Mouse (Mus musculus) liver, postnatal 0 days (tissue): ENCODE measurements around the gene Zcrb1. TPM values are rescaled to one million over a fixed set of nuclear protein-coding genes. Genes with fewer than 3 reads are reported as not detected.

Source experiments
- ATAC-seq: fragments of 200-750 bp; cut with Nextera tagmentation; 2 replicates; pipeline ENCODE4 v1.8.0; 2017; ENCODE audit warnings: mild to moderate bottlenecking, moderate library complexity
- DNase-seq: peaks from one replicate; pipeline ENCODE4 v3.0.0-alpha.2; 2016
- H3K27ac ChIP-seq: fragments of 300-500 bp; sonication (generic); 2 replicates; pipeline ENCODE4 v1.5.1; 2014; ENCODE audit warnings: antibody characterized with exemption, moderate library complexity, mild to moderate bottlenecking, low read depth
- H3K27me3 ChIP-seq: fragments of 300-500 bp; sonication (generic); 2 replicates; pipeline ENCODE4 v1.6.1; 2014; ENCODE audit warnings: low read length, control low read depth, mixed read lengths; ENCODE audit not compliant: insufficient read depth
- H3K36me3 ChIP-seq: fragments of 300-500 bp; sonication (generic); replicated peaks from 2 replicates; pipeline ENCODE4 v1.6.1; 2014; ENCODE audit warnings: mild to moderate bottlenecking, control low read depth, low read length, moderate library complexity, mixed read lengths; ENCODE audit not compliant: insufficient read depth
- H3K4me1 ChIP-seq: fragments of 300-500 bp; sonication (generic); 2 replicates; pipeline ENCODE4 v1.6.1; 2014; ENCODE audit warnings: antibody characterized with exemption, mild to moderate bottlenecking, control low read depth; ENCODE audit not compliant: insufficient read depth
- H3K4me2 ChIP-seq: fragments of 300-500 bp; sonication (generic); 2 replicates; pipeline ENCODE4 v1.6.1; 2014; ENCODE audit warnings: low read depth, mild to moderate bottlenecking, low read length, moderate library complexity, mixed read lengths
- H3K4me3 ChIP-seq: fragments of 300-500 bp; sonication (generic); 2 replicates; pipeline ENCODE4 v1.5.1; 2014; ENCODE audit warnings: low read depth, low read length
- H3K9ac ChIP-seq: fragments of 300-500 bp; sonication (generic); replicated peaks from 2 replicates; pipeline ENCODE4 v1.6.1; 2014; ENCODE audit warnings: mild to moderate bottlenecking, moderate library complexity
- H3K9me3 ChIP-seq: fragments of 300-500 bp; sonication (generic); 2 replicates; pipeline ENCODE4 v1.6.1; 2016; ENCODE audit warnings: mild to moderate bottlenecking, control low read depth, low read length, mixed read lengths
- CTCF ChIP-seq: sonication (generic); IDR thresholded peaks from 2 replicates; pipeline ENCODE4 v1.5.1; 2016; ENCODE audit warnings: antibody characterized with exemption, low read depth
- EP300 ChIP-seq: IDR thresholded peaks from 2 replicates; pipeline ENCODE4 v1.6.1; 2016; ENCODE audit warnings: antibody characterized with exemption, low read depth, mild to moderate bottlenecking
- WGBS: fragments of 180-500 bp; shearing (Covaris S2); extraction: QIAGEN DNeasy Blood & Tissue Kit; methylation state at CpG from one replicate; pipeline ENCODE4 v1.1.7; 2014; ENCODE audit not compliant: insufficient replicate concordance; 5-methylcytosine and 5-hydroxymethylcytosine counted together
- polyA plus RNA-seq: library from polyadenylated mRNA; unstranded; fragments of >200 nt; fragmentation: Nextera tagmentation; extraction: Ambion mirVana; gene quantifications from 2 replicates; pipeline ENCODE4 v1.2.1, GENCODE M21; 2015

Gene Zcrb1
- 55.1 and 58.8 TPM in 2 replicates for polyA plus RNA-seq

DNA sequence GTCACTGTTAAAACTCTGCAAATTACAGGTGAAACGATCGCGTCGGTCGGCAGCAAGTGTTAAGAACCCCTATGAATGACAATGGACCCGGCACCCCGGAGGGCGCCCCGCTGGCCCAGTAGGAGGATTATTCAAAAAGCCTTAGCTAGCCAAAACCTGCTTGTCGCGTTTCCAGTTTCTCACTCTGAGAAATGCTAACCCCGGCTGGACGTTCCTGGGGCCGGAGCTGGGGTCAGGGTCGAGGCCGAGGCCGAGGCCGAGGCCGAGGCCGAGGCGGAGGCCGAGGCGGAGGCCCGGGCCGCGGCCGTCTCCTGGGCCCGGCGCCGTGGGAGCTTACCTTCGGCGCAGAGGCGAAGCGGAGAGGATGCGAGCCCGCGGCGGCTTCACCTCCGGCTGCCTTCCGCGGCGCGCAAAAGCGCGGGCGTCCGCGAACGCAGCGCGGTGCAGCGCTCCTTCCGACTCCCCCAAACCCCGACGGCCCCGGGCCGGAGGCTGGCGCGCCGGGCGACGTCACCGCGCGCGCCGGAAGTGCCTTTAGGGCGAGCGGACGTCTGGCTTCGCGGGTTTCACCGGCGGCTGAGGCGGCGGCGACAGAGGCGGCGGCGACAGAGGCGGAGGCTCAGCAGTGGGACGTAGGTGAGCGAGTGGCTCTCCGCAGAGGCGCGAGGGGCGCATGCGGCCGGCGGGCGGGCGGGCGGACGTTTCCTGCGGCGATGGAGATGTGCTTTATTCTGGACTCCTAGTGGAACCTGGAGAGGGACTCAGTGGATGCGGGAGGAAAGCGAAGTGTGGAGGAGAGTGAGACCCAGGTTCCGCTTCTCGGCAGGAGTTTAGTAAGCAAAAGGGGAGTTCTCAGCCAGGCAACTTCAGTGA, at the start of gene Zcrb1, which contains the start of gene Pphln1:
TSS of gene Zcrb1 (minus strand) at position 509 of the 873 bp plus-strand sequence.
TSS of gene Pphln1 (plus strand) at position 525 of the 873 bp plus-strand sequence.
- H3K36me3 ChIP-seq: peaks cover 16% of the 10 kb centered on the region
- under 1% methylated on average over 94 of the region's 100 CpGs for WGBS
- TF ChIP-seq EP300: no peak
- TF ChIP-seq CTCF: peak; percentile 6; the same call in 1 of the 2 replicates

DNA sequence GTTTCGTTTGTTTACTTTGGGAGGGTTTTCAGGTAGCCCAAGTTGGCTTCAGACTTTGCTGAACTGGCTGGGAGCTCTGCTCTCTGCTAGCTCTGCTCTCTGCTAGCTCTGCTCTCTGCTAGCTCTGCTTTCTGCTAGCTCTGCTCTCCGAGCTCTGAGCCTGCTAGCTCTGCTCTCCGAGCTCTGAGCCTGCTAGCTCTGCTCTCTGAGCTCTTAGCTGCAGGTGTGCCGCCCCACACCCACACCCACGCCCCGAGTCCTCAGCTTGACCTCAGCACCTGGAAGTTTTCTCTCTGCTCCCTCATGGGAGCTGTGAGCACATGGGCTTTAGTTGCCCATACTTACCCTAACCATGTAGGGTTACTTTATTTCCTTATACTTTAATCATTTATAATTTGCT, 45.5 kb upstream of the Zcrb1 start:
- no peaks in the 10 kb centered on the region for H3K9me3 ChIP-seq
- H3K4me3 ChIP-seq: no peak overlapping the region
- 84% methylated on average over 6 of the region's 6 CpGs for WGBS
- H3K36me3 ChIP-seq: peaks cover 24% of the 10 kb centered on the region
- TF ChIP-seq EP300 (no peak), CTCF (no peak)
- no peaks in the 10 kb centered on the region for H3K4me1 ChIP-seq
- no peak overlapping the region for H3K9ac ChIP-seq
- DNase-seq: no peak
- no peaks in the 10 kb centered on the region for H3K27me3 ChIP-seq
- no peak overlapping the region for H3K27ac ChIP-seq
- no peak for ATAC-seq
- no peak overlapping the region for H3K4me2 ChIP-seq

More for the DNA sequence above, at the start of gene Zcrb1, which contains the start of gene Pphln1:
- no peaks in the 10 kb centered on the region for H3K27me3 ChIP-seq
- H3K4me3 ChIP-seq: peak within 1 kb of the TSS; percentile 89
- H3K9me3 ChIP-seq: no peaks in the 10 kb centered on the region
- peak within 1 kb of the TSS; percentile 93 for H3K27ac ChIP-seq
- peak; percentile 91 for DNase-seq
- peak; percentile 98 for ATAC-seq
- peaks cover 13% of the 10 kb centered on the region for H3K4me1 ChIP-seq
- peak within 1 kb of the TSS; percentile 85 for H3K4me2 ChIP-seq
- peak within 1 kb of the TSS; percentile 87 for H3K9ac ChIP-seq

DNA sequence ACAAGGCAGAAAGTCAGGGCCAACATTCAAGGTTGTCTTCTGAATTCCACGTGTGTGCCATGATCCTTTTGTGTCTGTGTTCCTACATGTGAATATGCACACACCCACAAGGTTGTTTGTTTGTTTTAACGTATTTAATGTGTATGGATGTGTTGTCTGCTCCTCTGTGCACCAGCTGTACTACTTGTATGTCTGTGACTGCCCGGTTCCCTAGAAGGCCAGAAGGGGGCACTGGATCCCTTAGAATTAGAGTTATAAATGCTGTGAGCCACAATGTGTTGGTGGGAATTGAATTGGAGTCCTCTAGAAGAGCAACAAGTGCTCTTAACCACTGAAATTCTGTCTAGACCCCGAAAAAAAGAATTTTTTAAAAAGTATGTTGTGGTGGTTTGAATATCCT, 44.1 kb upstream of the Zcrb1 start:
- no peak overlapping the region for H3K4me2 ChIP-seq
- H3K27me3 ChIP-seq: no peaks in the 10 kb centered on the region
- no peak overlapping the region for H3K27ac ChIP-seq
- H3K4me3 ChIP-seq: no peak overlapping the region
- peaks cover 29% of the 10 kb centered on the region for H3K36me3 ChIP-seq
- no peak for TF ChIP-seq EP300
- peak; percentile 41; the same call in 1 of the 2 replicates for TF ChIP-seq CTCF
- H3K9ac ChIP-seq: no peak overlapping the region
- H3K4me1 ChIP-seq: no peaks in the 10 kb centered on the region
- no peak for DNase-seq
- no peak for ATAC-seq
- H3K9me3 ChIP-seq: no peaks in the 10 kb centered on the region
- 84% methylated on average over 4 of the region's 4 CpGs for WGBS

DNA sequence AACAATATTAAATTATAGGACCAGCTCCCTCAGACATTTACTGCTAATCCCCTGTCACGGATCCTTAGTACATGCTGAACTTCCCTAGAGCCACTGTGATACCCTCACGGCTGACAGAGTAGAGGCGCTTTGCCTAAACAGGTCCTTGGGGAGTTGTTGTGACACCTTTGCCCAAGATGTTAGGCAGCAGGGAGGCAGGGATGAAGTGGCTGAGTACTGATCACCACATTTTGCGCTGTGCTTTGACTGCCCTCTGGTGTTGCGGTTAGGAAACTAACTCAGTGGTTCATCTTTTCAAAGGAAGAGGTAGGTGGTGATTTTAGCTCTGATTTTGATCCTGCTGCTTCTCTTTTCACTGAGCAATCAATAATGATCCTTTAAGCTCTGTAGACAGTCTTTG, 40.5 kb upstream of the Zcrb1 start:
- Histone ChIP-seq H3K9me3 (no peaks in the 10 kb centered on the region), H3K4me1 (no peaks in the 10 kb centered on the region), H3K27me3 (no peaks in the 10 kb centered on the region), H3K36me3 (peaks cover 29% of the 10 kb centered on the region), H3K4me3 (no peak overlapping the region), H3K4me2 (no peak overlapping the region), H3K9ac (no peak overlapping the region), H3K27ac (no peak overlapping the region)
- TF ChIP-seq EP300 (no peak), CTCF (peak; percentile 89)
- DNase-seq (peak; percentile 58), ATAC-seq (peak; percentile 41; the same call in 1 of the 2 replicates)
- WGBS: 56% methylated on average over 5 of the region's 5 CpGs

DNA sequence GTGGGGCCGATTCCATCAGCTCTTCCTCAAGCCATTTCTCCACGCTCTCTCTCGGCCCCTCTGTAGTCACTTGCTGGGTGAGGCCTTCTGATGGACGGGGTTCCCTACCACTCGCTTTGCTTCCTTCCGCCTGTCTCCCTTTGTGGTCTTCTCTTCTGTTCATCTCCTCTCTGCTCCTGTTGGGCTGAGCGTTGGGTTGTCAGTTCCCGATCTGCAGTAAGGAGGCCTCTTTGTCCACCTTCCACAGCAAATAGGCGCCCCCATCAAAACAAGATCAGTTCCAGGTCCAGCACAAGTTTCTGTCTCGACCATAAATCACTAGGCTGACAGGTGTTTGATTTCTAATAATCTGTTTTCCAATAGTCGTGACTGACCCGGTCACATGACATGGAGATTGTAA, 37.9 kb upstream of the Zcrb1 start:
- H3K27me3 ChIP-seq: no peaks in the 10 kb centered on the region
- DNase-seq: no peak
- WGBS: 88% methylated on average over 12 of the region's 12 CpGs
- no peaks in the 10 kb centered on the region for H3K4me1 ChIP-seq
- no peak overlapping the region for H3K27ac ChIP-seq
- no peak overlapping the region for H3K9ac ChIP-seq
- ATAC-seq: no peak
- H3K9me3 ChIP-seq: no peaks in the 10 kb centered on the region
- no peak overlapping the region for H3K4me2 ChIP-seq
- no peak for TF ChIP-seq CTCF
- TF ChIP-seq EP300: no peak
- H3K4me3 ChIP-seq: no peak overlapping the region
- peaks cover 14% of the 10 kb centered on the region; the same call in 1 of the 2 replicates for H3K36me3 ChIP-seq

DNA sequence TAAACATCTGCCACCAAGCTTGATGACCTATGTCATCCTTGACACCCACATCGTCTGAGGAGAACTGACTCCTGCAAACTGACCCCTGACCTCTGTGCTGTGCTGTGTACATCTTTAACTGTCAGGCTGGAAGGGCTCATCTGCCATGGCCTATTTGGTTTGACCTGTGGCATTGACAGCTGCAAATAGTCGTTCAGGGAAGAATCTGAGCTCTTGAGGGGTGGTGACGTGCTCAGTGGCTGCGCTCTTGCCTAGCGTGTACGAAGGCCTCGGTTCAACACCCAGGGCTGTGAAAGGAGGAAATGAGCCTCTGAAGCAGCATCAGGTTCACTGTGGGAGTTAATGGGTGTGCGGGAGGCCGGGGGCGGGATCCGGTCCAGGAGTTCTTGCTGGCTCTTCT, 35.7 kb upstream of the Zcrb1 start:
- Histone ChIP-seq H3K9ac (no peak overlapping the region), H3K9me3 (no peaks in the 10 kb centered on the region), H3K36me3 (peaks cover 15% of the 10 kb centered on the region; the same call in 1 of the 2 replicates), H3K4me3 (no peak overlapping the region), H3K27me3 (no peaks in the 10 kb centered on the region), H3K27ac (no peak overlapping the region), H3K4me1 (no peaks in the 10 kb centered on the region), H3K4me2 (no peak overlapping the region)
- no peak for ATAC-seq
- DNase-seq: no peak
- 68% methylated on average over 11 of the region's 11 CpGs for WGBS
- no peak for TF ChIP-seq EP300
- no peak for TF ChIP-seq CTCF
